17 mouse cellular contexts compared by ENCODE assay signal in the genomic region with DNA sequence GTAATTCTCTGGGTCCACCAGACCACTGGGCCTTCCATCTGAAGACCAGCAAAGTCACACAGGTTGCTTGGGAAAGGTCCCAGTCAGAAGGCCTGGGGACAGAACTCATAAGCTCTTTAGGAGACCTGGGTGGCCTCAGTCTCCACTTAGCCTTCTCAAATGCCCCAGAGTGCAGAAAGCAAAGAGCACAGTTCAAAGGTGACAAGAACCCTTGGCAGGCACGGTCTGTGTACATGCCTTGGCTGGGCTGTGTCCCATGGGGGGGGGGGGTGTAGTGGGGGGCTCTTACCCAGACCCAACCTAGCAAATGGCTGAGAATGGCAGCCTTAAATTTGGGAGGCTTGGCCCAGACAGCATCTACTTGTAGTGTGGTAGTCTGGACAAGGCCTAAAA. TPM values are rescaled to one million over a fixed set of nuclear protein-coding genes. Genes with fewer than 3 reads are reported as not detected.
DNase-seq lines count a peak whose midpoint lies in the region; ATAC-seq and TF ChIP-seq lines count a peak whose summit lies in the region.
"Had no signal": no experiment of that assay in that cellular context is flagged by ENCODE, and none has a peak within 500 bp of the region (broad histone marks: within the 10 kb centered on the region; RNA-seq: fewer than 3 reads in every experiment).

No protein-coding gene starts in this region.

- no peak overlapping the region for H3K4me3 ChIP-seq in gastrocnemius, adult 2 months
- no peak overlapping the region for H3K4me3 ChIP-seq in intestine, postnatal 0 days (ENCODE audit: low read depth, low read length)
- no peak overlapping the region for H3K4me3 ChIP-seq in intestine, embryonic 15.5 days (replicated peaks)
- H3K4me3 ChIP-seq in limb, embryonic 15.5 days: no peak overlapping the region
- no peak overlapping the region for H3K4me3 ChIP-seq in limb, embryonic 10.5 days
- H3K4me3 ChIP-seq in myocyte: no peak overlapping the region
- H3K4me3 ChIP-seq: embryonic facial prominence, embryonic 15.5 days; erythroblast, embryonic 14.5 days; forebrain, embryonic 10.5 days; forebrain, embryonic 15.5 days; heart, embryonic 12.5 days; hindbrain, embryonic 12.5 days had no signal

- no peaks in the 10 kb centered on the region for H3K79me2 ChIP-seq in myocyte (ENCODE audit: control insufficient read depth, insufficient read depth)

- TF ChIP-seq POLR2A in myocyte (IDR thresholded peaks at IDR 0.05; ENCODE audit: insufficient read length, low read depth): no peak

- no peak for TF ChIP-seq CTCF in gastrocnemius, adult 2 months (IDR thresholded peaks at IDR 0.05)
- TF ChIP-seq CTCF in intestine, postnatal 0 days (IDR thresholded peaks at IDR 0.05; ENCODE audit: low read depth): no peak

- peaks cover 100% of the 10 kb centered on the region for H3K36me3 ChIP-seq in intestine, postnatal 0 days (ENCODE audit: control insufficient read depth, insufficient read depth)
- H3K36me3 ChIP-seq in intestine, embryonic 15.5 days: peaks cover 96% of the 10 kb centered on the region
- H3K36me3 ChIP-seq in limb, embryonic 15.5 days: peaks cover 99% of the 10 kb centered on the region
- peaks cover 100% of the 10 kb centered on the region for H3K36me3 ChIP-seq in limb, embryonic 10.5 days
- H3K36me3 ChIP-seq in myocyte (ENCODE audit: control insufficient read depth, insufficient read depth): peaks cover 77% of the 10 kb centered on the region

- no peaks in the 10 kb centered on the region for H3K27me3 ChIP-seq in intestine, postnatal 0 days (replicated peaks; ENCODE audit: control insufficient read depth, insufficient read depth, low read length)
- H3K27me3 ChIP-seq in intestine, embryonic 15.5 days (replicated peaks): no peaks in the 10 kb centered on the region
- no peaks in the 10 kb centered on the region for H3K27me3 ChIP-seq in limb, embryonic 15.5 days
- H3K27me3 ChIP-seq in limb, embryonic 10.5 days (ENCODE audit: low read depth, poor library complexity, severe bottlenecking): no peaks in the 10 kb centered on the region
- no peaks in the 10 kb centered on the region for H3K27me3 ChIP-seq in myocyte (ENCODE audit: control insufficient read depth, insufficient read depth, insufficient read length)
- H3K27me3 ChIP-seq: embryonic facial prominence, embryonic 15.5 days; forebrain, embryonic 15.5 days; heart, embryonic 12.5 days; hindbrain, embryonic 12.5 days had no signal

- H3K4me1 ChIP-seq in intestine, postnatal 0 days (replicated peaks; ENCODE audit: control insufficient read depth, insufficient read depth, low read length): no peaks in the 10 kb centered on the region
- H3K4me1 ChIP-seq in intestine, embryonic 15.5 days (replicated peaks): no peaks in the 10 kb centered on the region
- H3K4me1 ChIP-seq in limb, embryonic 15.5 days: peaks cover 12% of the 10 kb centered on the region; the same call in 1 of the 2 replicates
- no peaks in the 10 kb centered on the region for H3K4me1 ChIP-seq in limb, embryonic 10.5 days
- H3K4me1 ChIP-seq: forebrain, embryonic 15.5 days; hindbrain, embryonic 12.5 days had no signal

- no peak overlapping the region for H3K4me2 ChIP-seq in intestine, postnatal 0 days (replicated peaks; ENCODE audit: low read depth)
- H3K4me2 ChIP-seq in intestine, embryonic 15.5 days (replicated peaks): no peak overlapping the region
- H3K4me2 ChIP-seq in limb, embryonic 15.5 days: no peak overlapping the region
- no peak overlapping the region for H3K4me2 ChIP-seq in myocyte (ENCODE audit: low read depth)
- H3K4me2 ChIP-seq: embryonic facial prominence, embryonic 15.5 days; forebrain, embryonic 15.5 days; heart, embryonic 12.5 days; hindbrain, embryonic 12.5 days had no signal

- DNase-seq in gastrocnemius, adult 2 months: peak; percentile 9
- no peak for DNase-seq in gastrocnemius, postnatal 14 days
- DNase-seq in limb, embryonic 10.5 days (ENCODE audit: low spot score): no peak
- DNase-seq: cerebellum, adult 9-11 months; gastrocnemius, postnatal 25 days had no signal

- WGBS in intestine, postnatal 0 days: 72% methylated on average over 1 of the region's 1 CpGs
- 74% methylated on average over 1 of the region's 1 CpGs for WGBS in intestine, embryonic 15.5 days
- 80% methylated on average over 1 of the region's 1 CpGs for WGBS in limb, embryonic 15.5 days
- 96% methylated on average over 1 of the region's 1 CpGs for WGBS in limb, embryonic 10.5 days

- H3K9ac ChIP-seq in intestine, postnatal 0 days (ENCODE audit: low read depth, low read length): no peak overlapping the region
- no peak overlapping the region for H3K9ac ChIP-seq in intestine, embryonic 15.5 days
- no peak overlapping the region for H3K9ac ChIP-seq in limb, embryonic 15.5 days
- H3K9ac ChIP-seq: embryonic facial prominence, embryonic 15.5 days; forebrain, embryonic 15.5 days; heart, embryonic 12.5 days; hindbrain, embryonic 12.5 days had no signal

- H3K27ac ChIP-seq in gastrocnemius, adult 2 months: no peak overlapping the region
- peak overlapping the region; percentile 15; the same call in 1 of the 2 replicates for H3K27ac ChIP-seq in intestine, postnatal 0 days (ENCODE audit: low read depth, low read length)
- no peak overlapping the region for H3K27ac ChIP-seq in intestine, embryonic 15.5 days
- H3K27ac ChIP-seq in limb, embryonic 15.5 days: 0 out of 2 replicates have a peak overlapping the region, but pooled peaks have one; percentile 14
- H3K27ac ChIP-seq in limb, embryonic 10.5 days: no peak overlapping the region
- H3K27ac ChIP-seq: forebrain, embryonic 10.5 days; forebrain, embryonic 15.5 days; hindbrain, embryonic 12.5 days had no signal

- H3K9me3 ChIP-seq in intestine, postnatal 0 days (ENCODE audit: control insufficient read depth): no peaks in the 10 kb centered on the region
- no peaks in the 10 kb centered on the region for H3K9me3 ChIP-seq in intestine, embryonic 15.5 days
- H3K9me3 ChIP-seq in limb, embryonic 15.5 days: no peaks in the 10 kb centered on the region
- no peaks in the 10 kb centered on the region for H3K9me3 ChIP-seq in limb, embryonic 10.5 days (replicated peaks)
- H3K9me3 ChIP-seq: embryonic facial prominence, embryonic 15.5 days; forebrain, embryonic 10.5 days; forebrain, embryonic 15.5 days; heart, embryonic 12.5 days; hindbrain, embryonic 12.5 days had no signal

- ATAC-seq in intestine, postnatal 0 days: no peak
- no peak for ATAC-seq in intestine, embryonic 15.5 days
- ATAC-seq in limb, embryonic 15.5 days (ENCODE audit: insufficient number of reproducible peaks, low FRiP score, low TSS enrichment, low read depth): 0 out of 2 replicates have a peak, but pooled peaks have one; percentile 13
- ATAC-seq: forebrain, embryonic 15.5 days; hindbrain, embryonic 16.5 days; inflammation-experienced regulatory T-cells, adult 6 months had no signal

- H3ac ChIP-seq in myocyte (ENCODE audit: control insufficient read depth, insufficient read length): no peak overlapping the region

- intact Hi-C loops in gastrocnemius, adult 2 months (cut with DNase I): no loop called here
- intact Hi-C loops in gastrocnemius, postnatal 14 days (cut with DNase I; ENCODE audit: low total_unique reads): no loop called here

TF ChIP-seq in myocyte, 11 proteins besides CTCF, POLR2A, EP300 and RAD21:
- peak; percentile 6 for TF ChIP-seq POLR2AphosphoS2 (IDR thresholded peaks at IDR 0.05; ENCODE audit: insufficient read length, low read depth)
- no peak for TF ChIP-seq USF1 (IDR thresholded peaks at IDR 0.05; ENCODE audit: low read depth)

RNA-seq across cellular contexts. Expression of gene Dstn, which starts 35.9 kb away (rescaled TPM):
- 10 to 100 TPM; 24.9 to 28.2 TPM for total RNA-seq in gastrocnemius, adult 2 months (2021)
- total RNA-seq in gastrocnemius, postnatal 14 days (2021): 10 to 100 TPM; 43.1 to 52.3 TPM
- polyA plus RNA-seq in intestine, postnatal 0 days (2015; fragmentation: Nextera tagmentation; extraction: Ambion mirVana): 801 and 835 TPM in 2 replicates
- polyA plus RNA-seq in intestine, embryonic 15.5 days (2015; fragmentation: Nextera tagmentation; extraction: Ambion mirVana): 674 and 711 TPM in 2 replicates
- polyA plus RNA-seq in limb, embryonic 15.5 days (2015; fragmentation: Nextera tagmentation; extraction: Ambion mirVana): 458 and 484 TPM in 2 replicates
- 289 and 311 TPM in 2 replicates for polyA plus RNA-seq in limb, embryonic 10.5 days (2016; fragmentation: Nextera tagmentation; extraction: Ambion mirVana)
- 174 TPM for polyA plus RNA-seq in myocyte (2012; fragmentation: generic; extraction: Trizol)

Comparison
In these comparisons a context has a peak if more than half of its experiments do, and no peak if none do; other contexts are left out.
1. H3K27ac ChIP-seq: peak in intestine, postnatal 0 days (single experiment) and limb, embryonic 15.5 days (single experiment); none in gastrocnemius, adult 2 months (single experiment), intestine, embryonic 15.5 days (single experiment) and limb, embryonic 10.5 days (single experiment).